Mouse (Mus musculus): ENCODE data around the gene Mios. TPM values are rescaled to one million over a fixed set of nuclear protein-coding genes. Genes with fewer than 3 reads are reported as not detected.

Gene Mios
- polyA plus RNA-seq, 1 experiment from 2014 or later, result 26.2 TPM

DNA sequence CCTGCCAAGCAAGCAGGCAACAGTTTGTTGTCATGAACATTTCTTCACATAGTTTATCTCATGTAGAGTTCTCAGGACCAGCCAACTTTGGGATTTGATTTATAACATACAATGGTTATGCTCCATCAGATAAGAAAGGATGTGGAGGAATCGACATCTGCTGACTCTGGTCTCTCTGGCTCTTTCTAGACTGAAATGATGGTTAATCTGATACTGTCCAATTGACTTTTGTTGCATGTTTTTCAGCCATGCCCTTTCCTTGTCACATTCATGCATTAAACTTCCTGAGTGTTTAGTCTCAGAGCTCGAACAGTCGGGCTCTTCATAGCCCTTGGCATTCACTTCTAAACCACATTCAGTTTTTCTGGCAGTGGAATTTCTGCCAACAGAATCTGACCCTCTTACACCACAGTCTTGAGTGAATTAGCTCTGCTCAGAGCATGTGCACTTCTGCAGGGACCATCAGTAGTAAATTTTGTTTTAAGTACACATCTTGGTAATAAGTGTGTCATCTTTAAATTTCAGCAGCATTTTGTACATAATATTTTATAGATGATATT, 76.5 kb downstream of the Mios start:
- no peak overlapping the region for H3K27ac ChIP-seq

More for the DNA sequence above, 76.5 kb downstream of the Mios start:
- H3K4me1 ChIP-seq (replicated peaks), result no peaks in the 10 kb centered on the region
- H3K9ac ChIP-seq, result no peak overlapping the region
- H3K27me3 ChIP-seq, result no peaks in the 10 kb centered on the region
- H3K4me2 ChIP-seq, result no peak overlapping the region
- WGBS, result 83% methylated on average over 3 of the region's 3 CpGs
- peaks cover 6% of the 10 kb centered on the region; the same call in 1 of the 2 replicates for H3K36me3 ChIP-seq
- H3K4me3 ChIP-seq, result no peak overlapping the region
- no peaks in the 10 kb centered on the region for H3K9me3 ChIP-seq
- no peak for ATAC-seq (ENCODE audit: low FRiP score)

Other genes starting within 250 kb of the Mios start
- gene Col28a1, start 16.6 kb upstream of the Mios start, polyA plus RNA-seq (2015; fragmentation: Nextera tagmentation; extraction: Ambion mirVana), result 0.76 and 1.1 TPM in 2 replicates
- 69.8 and 72.5 TPM in 2 replicates for gene Rpa3, start 50.0 kb downstream of the Mios start, polyA plus RNA-seq (2015; fragmentation: Nextera tagmentation; extraction: Ambion mirVana)
- 48.2 and 49.5 TPM in 2 replicates for gene Umad1, start 50.1 kb downstream of the Mios start, polyA plus RNA-seq (2015; fragmentation: Nextera tagmentation; extraction: Ambion mirVana)
- 13.1 and 15.0 TPM in 2 replicates for gene Gm45062, start 50.2 kb downstream of the Mios start, polyA plus RNA-seq (2015; fragmentation: Nextera tagmentation; extraction: Ambion mirVana)